Comparison of ENCODE assay signal across 1 mouse cellular context in genomic region chr2:130397186-130397985, GRCm38 (mm10).
TF ChIP-seq lines count a peak whose summit lies in the region.

Cpxm1 (minus strand) TSS chr2:130397574.

TF ChIP-seq in MEL, 35 proteins besides CTCF, POLR2A, EP300 and RAD21 (continued from another document):
- TF ChIP-seq USF2 (IDR thresholded peaks at IDR 0.05; ENCODE audit: borderline replicate concordance in 1 of 2, insufficient read depth in 1 of 2, low read depth in 1 of 2, low read length in 2 of 2) (no peak), USF1 (IDR thresholded peaks at IDR 0.05; ENCODE audit: low read depth, low read length) (peak; percentile 38; the same call in 1 of the 2 replicates), ELF1 (IDR thresholded peaks at IDR 0.05; ENCODE audit: low read depth, low read length) (no peak)
